Mouse (Mus musculus) brain, embryonic 18.5 days (tissue): ENCODE measurements around the gene Sowahc.

Experiments used
- DNase-seq: peaks from one replicate; pipeline ENCODE4 v3.0.0-alpha.2; 2012; ENCODE audit warnings: low read depth, low spot score

Sowahc gene

DNA sequence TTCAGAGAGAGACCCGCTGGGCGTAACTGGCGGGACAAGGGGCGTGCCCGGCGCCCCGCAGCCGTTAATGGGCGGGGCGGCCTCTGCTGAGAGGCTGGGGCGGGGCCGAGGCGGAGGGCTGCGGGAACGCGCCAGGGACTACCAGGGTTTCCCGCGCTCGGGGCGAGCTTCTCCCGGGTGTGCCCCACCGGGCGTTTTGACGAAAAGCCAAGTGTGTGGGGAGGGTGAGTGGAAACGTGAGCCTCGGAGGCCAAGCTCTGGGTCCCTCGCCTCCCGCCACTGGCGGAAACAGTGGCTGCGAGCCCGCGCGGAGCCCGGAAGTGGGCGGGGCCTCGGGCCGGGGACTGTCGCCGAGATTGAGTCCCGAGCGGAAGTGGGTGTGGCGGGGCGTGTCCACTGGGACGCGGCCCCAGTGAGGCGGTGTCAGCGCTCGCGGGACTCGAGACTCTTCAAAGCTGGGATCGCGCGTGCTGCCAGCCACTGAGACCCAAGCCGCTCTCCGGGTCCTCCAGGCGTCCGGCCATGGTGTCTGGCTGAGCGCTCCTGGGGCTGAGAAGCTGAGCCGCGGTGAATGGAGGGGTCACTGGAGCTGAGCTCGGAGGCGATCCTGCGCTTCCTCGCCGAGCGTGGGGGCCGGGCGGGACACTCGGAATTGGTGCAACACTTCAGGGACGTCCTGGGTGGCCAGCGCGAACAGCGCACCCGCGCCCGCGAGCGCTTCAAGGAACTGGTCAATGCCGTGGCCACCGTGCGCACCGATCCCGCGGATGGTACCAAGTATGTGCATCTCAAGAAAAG is at the start of gene Sowahc, which contains the start of gene Sept10:
TSS of gene Sowahc (plus strand) at position 481 of the 798 bp plus-strand sequence.
TSS of gene Sept10 (minus strand) at position 375 of the 798 bp plus-strand sequence.
- DNase-seq, result peak; percentile 84

DNA sequence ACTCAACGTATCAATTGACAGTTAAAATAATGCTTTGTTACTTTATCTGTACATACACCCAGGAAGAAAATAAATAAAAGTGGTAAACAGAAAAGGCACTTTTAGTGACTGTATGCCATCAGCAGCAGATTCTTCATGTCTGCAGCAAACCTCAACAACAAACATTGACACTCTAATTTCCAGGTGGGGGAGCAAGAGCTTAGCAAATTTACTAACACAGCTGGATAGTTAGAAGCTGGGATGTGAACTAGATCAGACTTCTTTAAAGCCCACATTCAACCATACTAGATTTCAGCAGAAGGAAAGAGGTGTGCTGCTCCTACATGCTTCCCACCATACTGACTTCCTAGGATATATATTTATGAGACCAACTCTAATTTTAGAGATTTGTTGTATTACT is 49.2 kb upstream of the Sowahc start:
- no peak for DNase-seq

DNA sequence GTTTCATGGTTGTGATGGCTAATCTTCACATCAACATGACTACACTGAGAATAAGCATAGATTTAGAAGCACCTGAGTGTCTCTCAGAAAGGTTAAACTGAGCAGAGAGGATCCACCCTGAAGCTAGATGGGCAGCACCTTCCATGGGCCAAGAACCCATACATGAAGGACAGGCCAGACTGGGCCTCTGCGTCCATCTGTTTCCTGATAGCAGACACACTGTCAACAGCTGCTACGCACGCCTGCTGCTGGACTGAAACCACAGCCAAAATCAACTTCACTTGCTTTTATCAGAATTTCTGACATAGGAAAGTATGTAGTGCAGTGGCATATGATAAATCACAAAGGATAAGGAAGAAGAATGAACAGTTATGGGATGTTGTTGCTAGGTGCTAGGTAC is 42.1 kb upstream of the Sowahc start:
- no peak for DNase-seq

DNA sequence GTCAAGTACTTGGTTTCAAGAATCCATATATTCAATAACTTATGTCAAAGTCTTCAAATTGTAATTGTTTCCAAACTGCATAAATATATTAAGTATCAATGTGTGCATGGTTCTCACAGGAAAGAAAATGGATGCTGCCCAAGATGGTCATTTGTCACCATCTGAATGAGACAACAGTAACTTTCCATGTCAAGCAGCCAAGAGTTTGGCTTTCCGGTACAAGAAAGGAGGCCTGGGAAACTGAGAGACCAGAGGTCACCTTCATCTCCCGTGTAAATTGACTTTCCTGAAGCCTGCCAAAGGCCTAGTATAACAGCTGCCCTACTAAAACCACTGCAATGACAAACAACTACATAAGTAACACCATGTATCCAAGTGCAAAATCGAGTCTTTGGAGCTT is 39.4 kb upstream of the Sowahc start:
- no peak for DNase-seq

DNA sequence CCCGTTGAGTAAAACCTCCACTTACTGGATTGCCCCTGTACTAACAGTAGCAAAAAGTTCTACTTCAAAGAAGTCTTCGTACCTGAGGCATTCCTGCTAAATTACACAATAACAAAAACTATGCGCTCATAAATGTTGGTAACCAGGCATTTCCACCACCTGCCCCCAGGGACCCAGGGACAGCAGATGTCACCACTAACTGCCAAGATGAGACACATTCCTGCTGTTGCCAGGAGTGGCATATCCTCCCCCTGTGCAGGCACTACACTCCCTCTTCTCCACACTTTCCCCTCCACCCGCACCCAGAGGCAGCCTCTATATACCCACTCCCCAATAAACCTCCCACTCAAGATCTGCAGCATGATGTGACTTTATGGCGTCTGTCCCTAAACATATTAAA is 26.9 kb upstream of the Sowahc start:
- DNase-seq, result no peak

DNA sequence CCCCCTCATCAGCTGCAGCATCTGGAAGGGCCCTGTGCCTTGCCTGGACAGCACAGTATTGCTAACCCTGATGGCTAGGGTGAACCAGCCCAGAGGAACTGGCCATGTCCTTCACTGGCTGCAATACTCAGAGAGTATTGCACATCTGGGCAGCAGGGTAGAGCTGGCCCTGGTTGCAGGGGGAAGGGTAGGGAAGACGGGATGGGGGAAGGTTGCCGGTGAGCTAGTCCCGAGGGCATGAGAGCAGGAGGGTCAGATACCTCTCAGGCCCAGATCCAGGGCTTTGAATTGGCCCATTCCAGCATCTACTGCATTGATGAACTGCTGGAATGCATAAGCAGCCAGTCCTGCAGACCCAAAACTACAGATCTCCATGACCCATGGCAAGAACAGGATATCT is 25.0 kb upstream of the Sowahc start:
- DNase-seq, result no peak

DNA sequence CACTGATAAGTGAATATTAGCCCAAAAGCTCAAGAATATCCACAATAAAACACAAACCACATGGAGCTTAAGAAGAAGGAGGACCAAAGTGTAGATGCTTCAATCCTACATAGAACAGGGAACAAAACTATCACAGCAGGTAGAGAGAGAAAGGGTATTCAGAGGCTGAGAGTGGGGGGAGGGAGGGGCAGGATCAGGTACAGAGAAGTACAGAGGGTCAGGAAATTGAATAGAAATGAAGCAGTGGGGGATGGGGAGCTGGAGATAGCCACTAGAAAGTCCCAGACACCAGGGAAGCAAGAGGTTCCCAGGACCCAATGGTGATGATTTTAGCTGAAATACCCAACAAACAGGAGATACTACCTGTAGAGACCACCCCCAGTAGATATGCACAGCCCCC is 21.7 kb upstream of the Sowahc start:
- DNase-seq, result no peak

DNA sequence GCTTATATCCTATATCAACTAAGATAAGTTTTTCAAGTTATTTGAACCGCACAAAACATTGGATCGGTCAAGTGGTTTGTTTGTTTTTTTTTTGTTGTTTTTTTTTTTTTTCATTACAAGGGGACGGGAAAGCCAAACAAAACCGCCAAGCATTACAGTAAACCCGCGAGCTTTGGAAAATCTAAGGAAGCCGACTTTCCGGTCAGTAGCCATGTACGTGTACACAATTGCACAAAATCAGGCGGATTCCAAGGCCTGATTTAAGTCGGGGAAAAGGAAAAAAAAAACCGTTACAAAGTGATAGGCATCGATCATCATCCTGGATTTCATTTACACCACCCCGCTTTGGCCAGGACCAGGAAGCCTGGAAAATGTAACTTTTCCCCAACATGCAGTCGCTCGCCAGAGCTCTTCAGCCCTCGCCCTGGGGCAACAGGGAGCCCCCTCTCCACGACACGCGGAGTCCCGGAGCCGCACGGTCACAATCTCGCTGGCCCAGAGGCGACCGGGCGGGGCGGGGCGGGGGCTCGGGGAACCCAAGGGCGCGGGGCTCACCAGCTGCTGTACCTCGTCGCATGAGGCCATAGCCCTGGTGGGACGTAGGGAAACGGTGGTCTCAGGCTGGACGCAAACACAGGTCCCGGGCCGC is 805 bp upstream of the Sowahc start:
- no peak for DNase-seq

DNA sequence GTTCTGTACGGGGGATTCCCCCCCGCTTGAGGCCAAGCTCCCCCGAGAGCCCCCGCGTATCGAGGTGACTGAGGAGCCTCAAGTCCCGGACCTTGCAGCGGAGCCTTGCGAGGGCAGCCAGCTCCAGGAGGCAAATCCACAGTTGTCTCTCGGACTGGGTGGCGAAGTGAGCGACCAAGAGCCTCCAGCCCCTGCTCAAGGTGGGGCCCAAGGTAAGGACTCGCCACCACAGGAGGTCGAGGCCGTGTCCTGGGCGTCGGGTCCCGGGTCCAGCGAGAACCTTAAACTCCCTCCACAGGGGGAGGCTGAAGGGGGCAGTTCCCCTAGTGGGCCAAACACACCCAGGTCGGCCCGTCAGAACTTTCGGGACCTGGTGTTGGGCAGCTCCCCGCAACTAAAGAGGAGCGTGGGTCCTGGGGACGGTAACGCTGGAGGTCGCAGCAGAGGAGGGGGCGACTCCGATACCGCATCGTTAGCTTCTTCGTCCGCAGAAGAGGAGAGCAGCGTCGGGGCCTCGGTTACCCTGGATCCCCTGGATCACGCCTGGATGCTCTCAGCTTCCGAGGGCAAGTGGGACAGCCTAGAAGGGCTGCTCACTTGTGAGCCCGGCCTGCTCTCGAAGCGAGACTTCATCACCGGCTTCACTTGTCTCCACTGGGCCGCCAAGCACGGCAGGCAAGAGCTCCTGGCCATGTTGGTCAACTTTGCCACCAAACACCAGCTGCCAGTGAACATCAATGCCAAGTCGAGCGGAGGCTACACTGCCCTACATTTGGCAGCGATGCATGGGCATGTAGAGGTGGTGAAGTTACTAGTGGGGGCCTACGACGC is 733 bp downstream of the Sowahc start:
- no peak for DNase-seq

DNA sequence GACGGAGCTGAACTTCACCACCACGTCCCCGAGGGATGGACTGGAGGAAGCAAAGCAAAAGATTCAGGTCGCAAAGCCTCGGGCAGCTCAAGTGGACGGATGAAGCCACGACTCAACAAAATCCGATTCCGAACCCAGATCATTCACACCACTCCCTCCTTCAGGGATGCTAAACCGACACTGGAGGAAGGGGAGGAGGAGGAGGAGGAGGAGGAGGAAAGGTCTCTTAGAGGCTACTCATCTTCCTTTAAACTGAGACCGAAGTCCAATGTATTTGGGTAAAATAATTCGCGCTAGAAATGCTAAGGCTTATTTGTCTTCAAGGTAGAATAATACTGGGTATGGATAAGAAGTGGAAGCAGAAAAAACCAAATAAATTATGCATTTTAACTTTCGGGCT is 1.5 kb downstream of the Sowahc start:
- DNase-seq, result no peak

DNA sequence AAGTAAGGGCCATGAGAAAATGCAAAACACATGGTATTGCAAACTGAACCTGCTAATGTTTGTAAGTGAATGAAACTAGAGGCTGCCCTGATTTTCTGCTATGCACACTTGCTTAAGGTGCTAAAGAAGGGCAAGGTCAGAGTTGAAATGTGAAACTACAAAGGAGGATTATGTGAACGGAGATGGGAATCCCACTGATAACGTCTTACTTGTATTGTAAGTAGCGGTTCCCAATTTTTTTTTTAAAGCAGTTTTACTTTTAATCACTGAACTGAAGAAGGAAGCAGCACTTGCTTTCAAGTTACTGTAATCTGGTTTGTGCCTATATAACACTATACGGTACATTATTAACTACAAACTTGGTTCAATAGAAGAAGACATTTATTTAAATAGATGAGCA is 2.1 kb downstream of the Sowahc start:
- no peak for DNase-seq

DNA sequence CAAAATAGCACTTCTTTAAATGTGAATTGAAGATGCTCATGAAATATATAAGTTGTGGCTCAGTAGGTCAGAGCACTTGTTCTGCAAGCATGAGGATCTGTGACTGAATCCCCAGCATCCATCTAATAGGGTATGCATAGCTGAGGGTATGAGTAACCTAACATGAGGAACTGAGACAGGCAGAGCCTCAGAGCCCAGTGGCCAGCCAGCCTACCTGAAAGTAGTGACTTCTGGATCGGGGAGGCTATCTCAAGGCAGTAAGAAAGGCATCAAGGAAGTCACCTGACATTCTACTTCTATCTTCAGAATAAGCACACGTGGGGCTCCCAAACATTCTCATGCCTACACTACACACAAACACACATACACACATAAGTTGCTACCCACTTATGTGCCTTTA is 3.4 kb downstream of the Sowahc start:
- no peak for DNase-seq

DNA sequence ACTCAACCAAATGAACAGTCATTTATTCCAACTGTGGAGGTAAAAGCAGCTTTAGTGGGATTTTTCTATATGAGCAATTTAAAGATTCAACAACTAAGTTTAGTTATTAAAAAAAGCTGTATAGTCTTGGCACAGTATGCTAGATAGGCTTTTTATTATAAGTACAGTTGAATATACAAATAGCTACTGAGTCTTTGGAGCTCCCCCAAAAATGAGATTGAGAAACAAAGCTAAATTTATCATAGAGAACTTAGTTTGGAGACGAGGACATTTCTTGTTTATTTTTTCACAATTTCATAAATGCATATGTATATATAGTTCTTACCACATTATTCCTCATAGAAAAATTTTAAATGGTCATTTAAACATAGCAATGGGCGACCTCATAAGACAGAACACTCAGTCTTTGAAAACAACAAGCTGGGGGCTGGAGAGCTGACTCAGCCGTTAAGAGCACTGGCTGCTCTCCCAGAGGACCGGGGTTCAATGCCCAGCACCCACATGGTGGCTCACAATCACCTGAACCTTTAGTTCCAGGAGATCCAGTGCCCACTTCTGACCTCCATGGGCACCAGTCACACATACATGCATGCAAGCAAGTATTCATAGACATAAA is 7.6 kb downstream of the Sowahc start:
- no peak for DNase-seq

DNA sequence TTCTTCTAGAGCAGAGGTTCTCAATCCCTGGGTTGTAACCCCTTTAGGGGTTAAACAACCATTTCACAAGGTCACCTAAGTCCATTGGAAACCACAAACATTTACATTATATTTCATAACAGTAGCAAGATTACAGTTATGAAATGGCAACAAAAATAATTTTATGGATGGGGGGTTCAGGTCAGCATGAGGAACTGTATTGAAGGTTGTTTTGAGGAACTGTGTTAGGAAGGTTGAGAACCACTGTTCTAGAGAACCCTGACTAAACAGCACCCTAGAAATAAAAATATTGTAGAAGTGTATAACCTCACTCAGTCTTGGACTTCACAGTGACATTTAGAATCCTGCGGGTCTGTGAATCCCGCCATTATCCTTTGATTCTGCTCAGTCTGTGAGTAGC is 13.5 kb downstream of the Sowahc start:
- DNase-seq, result no peak

DNA sequence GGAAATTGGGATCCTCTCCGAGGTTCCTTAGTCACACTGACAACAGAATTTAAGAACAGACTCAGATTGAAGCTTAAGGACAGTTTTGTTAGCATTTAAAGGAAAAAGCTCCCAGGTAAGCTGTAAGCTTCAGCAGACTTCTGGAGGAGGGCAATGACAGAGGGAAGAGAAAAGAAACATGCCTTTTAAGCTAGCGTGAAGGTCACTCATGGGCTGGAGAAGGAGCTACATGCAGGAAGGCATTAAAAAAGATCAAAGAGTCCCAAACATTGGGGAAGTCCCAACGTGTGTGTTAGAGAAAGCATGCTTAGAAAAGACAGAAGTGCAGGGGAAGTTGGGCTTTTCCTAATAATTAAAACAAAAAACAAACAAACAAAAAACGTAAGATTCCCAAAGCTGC is 14.1 kb downstream of the Sowahc start:
- DNase-seq, result no peak

DNA sequence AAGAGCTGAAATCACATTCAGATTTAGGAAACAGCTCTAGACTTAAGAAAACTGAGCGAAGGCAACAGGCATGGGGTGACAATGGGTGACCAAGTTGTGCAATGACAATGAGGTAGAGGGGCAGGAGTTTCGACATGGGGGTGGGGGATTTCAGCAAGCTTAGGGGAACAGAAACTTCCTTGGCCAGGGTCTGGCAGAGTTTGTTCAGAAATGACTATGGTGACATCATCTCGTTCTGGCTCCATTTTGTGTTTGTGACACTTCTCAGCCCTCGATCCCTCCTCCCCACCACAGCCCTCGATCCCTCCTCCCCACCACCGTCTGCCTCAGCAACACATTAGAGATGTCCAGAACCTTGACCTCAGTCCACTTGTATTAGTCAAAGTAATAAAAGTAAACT is 14.7 kb downstream of the Sowahc start:
- DNase-seq, result no peak

DNA sequence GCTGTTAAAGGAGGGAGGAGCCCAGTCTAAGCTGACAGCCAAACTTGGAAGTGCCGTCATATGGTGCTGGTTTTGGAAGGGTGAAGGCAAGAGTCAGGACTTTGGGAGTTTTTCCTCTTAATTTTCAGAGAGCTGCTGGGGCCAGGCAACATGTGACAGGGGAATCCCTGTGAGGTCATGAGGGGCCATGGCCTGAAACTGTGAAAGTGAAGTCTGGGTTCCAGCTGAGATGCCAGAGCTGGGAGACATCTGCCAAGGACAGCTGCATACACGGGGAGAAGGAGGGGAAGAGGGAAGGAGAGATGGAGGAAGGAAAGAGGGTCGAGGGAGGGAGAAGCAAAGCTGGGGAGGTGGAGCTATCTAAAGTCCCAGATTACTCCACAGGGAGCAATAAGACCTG is 16.0 kb downstream of the Sowahc start:
- no peak for DNase-seq

DNA sequence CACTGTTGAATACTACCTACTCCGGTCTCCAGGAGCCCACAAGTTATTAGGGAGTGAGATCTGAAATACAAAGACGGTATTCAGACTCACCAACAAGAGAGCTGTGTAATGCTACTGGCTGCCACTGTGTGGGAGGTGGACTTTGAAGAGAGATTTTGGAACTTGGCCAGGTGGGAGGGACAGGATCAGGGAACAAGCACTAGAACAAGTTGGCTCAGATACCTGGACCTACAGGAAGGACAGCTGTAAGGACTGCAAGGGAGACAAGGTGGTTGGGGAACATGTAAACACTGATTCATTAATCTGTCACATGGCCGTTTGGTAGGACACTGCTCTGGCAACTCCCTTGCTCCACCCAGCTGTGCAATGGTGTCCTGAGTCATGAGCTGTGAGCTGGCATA is 19.4 kb downstream of the Sowahc start:
- no peak for DNase-seq

DNA sequence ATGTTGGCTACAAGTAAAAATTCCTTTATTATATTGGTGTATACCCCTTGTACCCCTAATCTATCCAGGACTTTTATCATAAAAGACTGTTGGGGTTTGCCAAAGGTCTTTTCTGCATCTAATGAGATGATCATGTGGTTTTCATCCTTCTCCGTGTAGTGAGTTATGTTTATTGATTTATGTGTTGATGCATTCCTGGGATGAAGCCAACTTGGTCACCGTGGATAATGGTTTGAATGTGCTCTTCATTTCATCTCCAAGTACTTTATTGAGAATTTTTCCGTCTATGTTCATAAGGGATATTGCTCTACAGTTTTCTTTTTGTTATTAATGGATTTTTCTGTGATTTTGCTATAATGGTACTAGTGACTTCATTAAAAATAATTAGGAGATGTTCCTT is 27.8 kb downstream of the Sowahc start:
- no peak for DNase-seq

DNA sequence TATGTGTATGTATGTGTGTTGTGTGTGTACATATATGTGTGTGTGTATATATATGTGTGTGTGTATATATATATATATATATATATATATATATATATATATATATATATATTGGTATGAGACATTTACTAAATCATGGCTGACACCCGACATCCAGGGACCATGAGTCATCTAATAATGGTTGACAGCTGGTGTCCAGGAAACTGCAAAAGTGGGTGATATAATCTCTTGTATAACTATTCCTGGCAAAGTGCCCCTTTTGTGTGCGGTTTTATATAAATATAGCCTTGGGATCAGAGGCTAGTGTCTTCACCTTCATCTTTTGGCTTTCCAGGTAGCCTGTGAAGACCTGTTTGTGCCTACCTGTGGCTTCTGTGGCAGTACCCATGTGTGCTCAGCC is 28.9 kb downstream of the Sowahc start:
- DNase-seq, result no peak

DNA sequence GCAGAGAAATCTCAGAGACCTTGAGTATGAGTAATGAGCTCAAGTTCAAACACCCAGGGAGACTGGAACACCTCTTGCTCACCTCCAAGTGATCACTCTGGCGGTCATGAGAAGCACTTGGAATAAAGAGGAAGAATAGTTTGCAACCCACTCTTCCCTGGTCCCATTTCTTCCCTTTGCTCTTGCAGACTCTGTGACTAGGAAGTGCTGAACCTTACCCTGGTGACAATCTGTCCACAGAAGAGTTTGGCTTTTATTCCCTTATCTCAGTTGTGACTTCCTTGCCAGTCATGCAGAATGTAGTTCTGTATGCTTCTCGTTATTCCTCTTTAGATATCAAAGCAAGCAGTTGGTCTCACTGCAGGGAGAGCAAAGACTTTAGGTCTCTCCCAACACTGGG is 30.2 kb downstream of the Sowahc start:
- no peak for DNase-seq

DNA sequence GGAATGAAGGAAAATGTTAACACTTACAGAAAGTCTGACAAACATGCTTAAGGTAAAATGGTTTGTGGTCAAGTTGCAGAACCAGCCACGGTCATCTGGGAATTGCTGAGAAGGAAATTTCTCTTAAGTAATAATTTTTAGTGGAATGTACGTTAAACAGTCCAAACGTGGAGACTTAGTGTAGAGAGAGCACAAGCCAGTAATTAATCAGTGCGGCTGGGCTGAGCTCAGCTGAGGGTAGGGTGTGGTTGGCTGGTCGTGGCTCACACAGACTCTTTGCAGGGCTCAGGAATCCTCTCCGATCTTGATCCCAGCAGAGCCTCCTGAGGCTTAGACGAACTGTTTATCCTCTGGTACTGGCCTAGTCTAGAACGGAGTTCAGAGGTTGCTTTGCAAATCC is 30.6 kb downstream of the Sowahc start:
- no peak for DNase-seq
